Mouse (Mus musculus) MEL (cell line): ENCODE results near the gene Calhm5. TPM values are rescaled to one million over a fixed set of nuclear protein-coding genes. Genes with fewer than 3 reads are reported as not detected.

ENCODE experiments used
- DNase-seq: peaks from one replicate; pipeline ENCODE4 v3.0.0; 2011; ENCODE audit warnings: low read depth, low spot score
- H3K27ac ChIP-seq: 2 replicates; pipeline ENCODE4 v1.5.1; 2012; ENCODE audit warnings: low read depth, mild to moderate bottlenecking, control low read depth, low read length, moderate library complexity; ENCODE audit not compliant: control insufficient read depth
- H3K27me3 ChIP-seq, 2 experiments: fragments of 150-350 bp in 1 of 2; sonication (generic) in 1 of 2; 2 replicates each; pipeline ENCODE4 v1.6.1; 2012; ENCODE audit warnings: low read length in 2 of 2, mild to moderate bottlenecking in 2 of 2, improper control_type of control experiment in 1 of 2, moderate library complexity in 1 of 2; ENCODE audit not compliant: insufficient read depth in 2 of 2, control insufficient read depth in 1 of 2
- H3K36me3 ChIP-seq, 2 experiments: 2 replicates each; pipeline ENCODE4 v1.6.1; 2012 to 2014; ENCODE audit warnings: low read length in 2 of 2, improper control_type of control experiment in 1 of 2, inconsistent platforms in 1 of 2, mild to moderate bottlenecking in 1 of 2; ENCODE audit not compliant: insufficient read depth in 2 of 2, control insufficient read depth in 1 of 2
- H3K4me1 ChIP-seq, 2 experiments: fragments of 150-350 bp in 1 of 2; sonication (generic) in 1 of 2; 2 replicates each; pipeline ENCODE4 v1.6.1; 2012; ENCODE audit warnings: low read length in 2 of 2, improper control_type of control experiment in 1 of 2, mild to moderate bottlenecking in 1 of 2; ENCODE audit not compliant: insufficient read depth in 2 of 2, control insufficient read depth in 1 of 2
- H3K4me3 ChIP-seq, 2 experiments: fragments of 150-350 bp in 1 of 2; sonication (generic) in 1 of 2; 2 replicates each; pipeline ENCODE4 v1.5.1; 2012; ENCODE audit warnings: low read depth in 2 of 2, low read length in 2 of 2, mild to moderate bottlenecking in 2 of 2, moderate library complexity in 2 of 2, control low read depth in 1 of 2, improper control_type of control experiment in 1 of 2; ENCODE audit not compliant: control insufficient read depth in 1 of 2, insufficient read depth in 1 of 2
- H3K79me2 ChIP-seq: 2 replicates; pipeline ENCODE4 v1.6.1; 2012; ENCODE audit warnings: mild to moderate bottlenecking, low read length, moderate library complexity; ENCODE audit not compliant: control insufficient read depth, poor library complexity, insufficient read depth
- H3K9ac ChIP-seq: 2 replicates; pipeline ENCODE4 v1.6.1; 2012; ENCODE audit warnings: low read depth, mild to moderate bottlenecking, control low read depth, low read length, moderate library complexity; ENCODE audit not compliant: control insufficient read depth, poor library complexity, severe bottlenecking
- H3K9me3 ChIP-seq: fragments of 150-350 bp; sonication (generic); replicated peaks from 2 replicates; pipeline ENCODE4 v1.6.1; 2012; ENCODE audit warnings: mild to moderate bottlenecking, low read length, improper control_type of control experiment, moderate library complexity; ENCODE audit not compliant: insufficient read depth
- CTCF ChIP-seq, 3 experiments: IDR thresholded peaks in 2 of 3; conservative IDR thresholded peaks in 1 of 3; 2 replicates each; pipeline ENCODE4 v1.5.1; 2011 to 2012; ENCODE audit warnings: low read length in 3 of 3, low read depth in 2 of 3, mild to moderate bottlenecking in 2 of 3, improper control_type of control experiment in 1 of 3, inconsistent platforms in 1 of 3, mixed read lengths in 1 of 3, moderate library complexity in 1 of 3; ENCODE audit not compliant: control insufficient read depth in 1 of 3, insufficient read depth in 1 of 3, poor library complexity in 1 of 3, severe bottlenecking in 1 of 3
- ELF1 ChIP-seq: IDR thresholded peaks from 2 replicates; pipeline ENCODE4 v1.6.1; 2014; ENCODE audit warnings: low read depth, mild to moderate bottlenecking, inconsistent platforms, low read length, improper control_type of control experiment, moderate library complexity
- EP300 ChIP-seq, 2 experiments: IDR thresholded peaks; 2 replicates each; pipeline ENCODE4 v1.6.1; 2011; ENCODE audit warnings: improper control_type of control experiment in 2 of 2, low read length in 2 of 2, low read depth in 1 of 2, mild to moderate bottlenecking in 1 of 2
- GATA1 ChIP-seq: IDR thresholded peaks from 2 replicates; pipeline ENCODE4 v1.6.1; 2011; ENCODE audit warnings: low read depth, low read length, improper control_type of control experiment
- HCFC1 ChIP-seq: IDR thresholded peaks from 2 replicates; pipeline ENCODE4 v1.6.1; 2012; ENCODE audit warnings: low read depth, mild to moderate bottlenecking, inconsistent platforms, low read length, improper control_type of control experiment, moderate library complexity
- JUND ChIP-seq: IDR thresholded peaks from 2 replicates; pipeline ENCODE4 v1.6.1; 2011; ENCODE audit warnings: low read depth, mild to moderate bottlenecking, improper control_type of control experiment, low read length
- MAX ChIP-seq: IDR thresholded peaks from 2 replicates; pipeline ENCODE4 v1.6.1; 2011; ENCODE audit warnings: low read length, improper control_type of control experiment
- MAZ ChIP-seq: IDR thresholded peaks from 2 replicates; pipeline ENCODE4 v1.6.1; 2012; ENCODE audit warnings: low read depth, mild to moderate bottlenecking, inconsistent platforms, low read length, improper control_type of control experiment
- MXI1 ChIP-seq: IDR thresholded peaks from 2 replicates; pipeline ENCODE4 v1.6.1; 2011; ENCODE audit warnings: mild to moderate bottlenecking, low read depth, low read length, improper control_type of control experiment
- NRF1 ChIP-seq: IDR thresholded peaks from 2 replicates; pipeline ENCODE4 v1.6.1; 2014; ENCODE audit warnings: low read depth, mild to moderate bottlenecking, inconsistent platforms, low read length, improper control_type of control experiment, moderate library complexity; ENCODE audit not compliant: poor library complexity, insufficient read depth, severe bottlenecking
- POLR2A ChIP-seq, 2 experiments: IDR thresholded peaks; 2 replicates each; pipeline ENCODE4 v1.6.1; 2011 to 2012; ENCODE audit warnings: low read length in 2 of 2, mild to moderate bottlenecking in 2 of 2, control low read depth in 1 of 2, improper control_type of control experiment in 1 of 2, low read depth in 1 of 2, moderate library complexity in 1 of 2; ENCODE audit not compliant: control insufficient read depth in 1 of 2, insufficient read depth in 1 of 2, poor library complexity in 1 of 2
- POLR2AphosphoS2 ChIP-seq: IDR thresholded peaks from 2 replicates; pipeline ENCODE4 v1.6.1; 2011; ENCODE audit warnings: low read length, improper control_type of control experiment
- POLR2AphosphoS5 ChIP-seq: IDR thresholded peaks from 2 replicates; pipeline ENCODE4 v1.6.1; 2012; ENCODE audit warnings: low read depth, borderline replicate concordance, mild to moderate bottlenecking, inconsistent platforms, low read length, moderate library complexity, mixed read lengths
- RAD21 ChIP-seq: IDR thresholded peaks from 2 replicates; pipeline ENCODE4 v1.6.1; 2011; ENCODE audit warnings: mild to moderate bottlenecking, low read depth, low read length, improper control_type of control experiment
- SMC3 ChIP-seq: IDR thresholded peaks from 2 replicates; pipeline ENCODE4 v1.6.1; 2011; ENCODE audit warnings: low read depth, low read length, improper control_type of control experiment
- TAL1 ChIP-seq: IDR thresholded peaks from 2 replicates; pipeline ENCODE4 v1.6.1; 2012; ENCODE audit warnings: mild to moderate bottlenecking, inconsistent platforms, low read length, moderate library complexity, mixed read lengths
- USF2 ChIP-seq, 2 experiments: IDR thresholded peaks; 2 replicates each; pipeline ENCODE4 v1.6.1; 2011 to 2012; ENCODE audit warnings: improper control_type of control experiment in 2 of 2, low read length in 2 of 2, borderline replicate concordance in 1 of 2, inconsistent platforms in 1 of 2, low read depth in 1 of 2, mild to moderate bottlenecking in 1 of 2; ENCODE audit not compliant: insufficient read depth in 1 of 2
- ZC3H11A ChIP-seq: IDR thresholded peaks from 2 replicates; pipeline ENCODE4 v1.6.1; 2012; ENCODE audit warnings: low read depth, mild to moderate bottlenecking, inconsistent platforms, low read length, improper control_type of control experiment
- ZKSCAN1 ChIP-seq: IDR thresholded peaks from 2 replicates; pipeline ENCODE4 v1.6.1; 2012; ENCODE audit warnings: low read depth, mild to moderate bottlenecking, inconsistent platforms, low read length, improper control_type of control experiment, moderate library complexity
- ZMIZ1 ChIP-seq: IDR thresholded peaks from 2 replicates; pipeline ENCODE4 v1.6.1; 2012; ENCODE audit warnings: low read depth, mild to moderate bottlenecking, inconsistent platforms, low read length, improper control_type of control experiment, moderate library complexity
- ZNF384 ChIP-seq: IDR thresholded peaks from 2 replicates; pipeline ENCODE4 v1.6.1; 2012; ENCODE audit warnings: low read depth, mild to moderate bottlenecking, inconsistent platforms, low read length, improper control_type of control experiment
- polyA plus RNA-seq, 2 experiments: library from polyadenylated mRNA; stranded (reverse) in 1 of 2; unstranded in 1 of 2; fragments of >175 nt in 1 of 2; fragments of >200 nt in 1 of 2; gene quantifications; 2 replicates each; pipeline versions ENCODE4 v1.2.1 to v1.2.4; 2012; ENCODE audit warnings: low replicate concordance in 2 of 2, low read depth in 1 of 2; ENCODE audit not compliant: insufficient read length in 2 of 2, insufficient read depth in 1 of 2, missing spikeins in 1 of 2
- total RNA-seq: library from RNA; depleted of rRNA; stranded (reverse); fragments of 300-350 nt; gene quantifications from 2 replicates; pipeline ENCODE4 v1.2.3, GENCODE M21; 2012

Gene Calhm5
- total and polyA plus RNA-seq, 3 experiments, result not detected

GRCm38 (mm10) chr10:34139768-34140167 is 43.4 kb upstream of the Calhm5 start:
- Histone ChIP-seq H3K4me3 (no peak overlapping the region), H3K27me3 (no peaks in the 10 kb centered on the region), H3K79me2 (no peaks in the 10 kb centered on the region), H3K4me1 (no peaks in the 10 kb centered on the region), H3K9me3 (no peaks in the 10 kb centered on the region), H3K9ac (no peak overlapping the region), H3K27ac (no peak overlapping the region), H3K36me3 (no peaks in the 10 kb centered on the region)
- no peak for DNase-seq
- TF ChIP-seq NRF1, result no peak
- TF ChIP-seq POLR2AphosphoS5, result no peak
- no peak for TF ChIP-seq RAD21
- TF ChIP-seq GATA1, result no peak
- TF ChIP-seq JUND, result no peak
- no peak for TF ChIP-seq ZKSCAN1
- no peak for TF ChIP-seq ZC3H11A

GRCm38 (mm10) chr10:34138027-34138426 is 41.7 kb upstream of the Calhm5 start:
- Histone ChIP-seq H3K79me2 (no peaks in the 10 kb centered on the region), H3K36me3 (no peaks in the 10 kb centered on the region), H3K9me3 (no peaks in the 10 kb centered on the region), H3K9ac (no peak overlapping the region), H3K27ac (no peak overlapping the region), H3K4me1 (no peaks in the 10 kb centered on the region), H3K4me3 (no peak overlapping the region), H3K27me3 (no peaks in the 10 kb centered on the region)
- DNase-seq, result no peak
- no peak for TF ChIP-seq HCFC1
- no peak for TF ChIP-seq TAL1
- no peak for TF ChIP-seq POLR2AphosphoS5
- TF ChIP-seq POLR2A (IDR thresholded peaks at IDR 0.05; ENCODE audit: control insufficient read depth in 1 of 2, insufficient read depth in 1 of 2, low read depth in 1 of 2, low read length in 2 of 2, poor library complexity in 1 of 2), result no peak
- no peak for TF ChIP-seq ZNF384
- no peak for TF ChIP-seq SMC3
- TF ChIP-seq GATA1, result no peak
- no peak for TF ChIP-seq MAX
- TF ChIP-seq EP300 (IDR thresholded peaks at IDR 0.05; ENCODE audit: low read depth in 1 of 2, low read length in 2 of 2), result no peak
- no peak for TF ChIP-seq ZMIZ1
- TF ChIP-seq ELF1, result no peak
- no peak for TF ChIP-seq CTCF (IDR thresholded peaks at IDR 0.05 in 2 of 3, conservative IDR thresholded peaks at IDR 0.05 in 1 of 3; ENCODE audit: control insufficient read depth in 1 of 3, insufficient read depth in 1 of 3, low read depth in 2 of 3, low read length in 3 of 3, poor library complexity in 1 of 3, severe bottlenecking in 1 of 3)
- no peak for TF ChIP-seq MAZ
- TF ChIP-seq USF2 (IDR thresholded peaks at IDR 0.05; ENCODE audit: borderline replicate concordance in 1 of 2, insufficient read depth in 1 of 2, low read depth in 1 of 2, low read length in 2 of 2), result no peak
- TF ChIP-seq POLR2AphosphoS2, result no peak
- TF ChIP-seq ZKSCAN1, result no peak
- no peak for TF ChIP-seq NRF1
- TF ChIP-seq ZC3H11A, result no peak
- no peak for TF ChIP-seq MXI1
